Mouse (Mus musculus) embryonic fibroblast, embryonic 13.5 days (primary cell): ENCODE results near the gene Capn11.

Source experiments
- CTCF ChIP-seq: IDR thresholded peaks from 2 replicates; pipeline ENCODE4 v1.5.1; 2011; ENCODE audit warnings: mild to moderate bottlenecking, control low read depth, low read length, moderate library complexity, borderline replicate concordance; ENCODE audit not compliant: insufficient read depth
- POLR2A ChIP-seq: IDR thresholded peaks from 2 replicates; pipeline ENCODE4 v1.6.1; 2011; ENCODE audit warnings: low read depth, mild to moderate bottlenecking, control low read depth, low read length, moderate library complexity

DNA sequence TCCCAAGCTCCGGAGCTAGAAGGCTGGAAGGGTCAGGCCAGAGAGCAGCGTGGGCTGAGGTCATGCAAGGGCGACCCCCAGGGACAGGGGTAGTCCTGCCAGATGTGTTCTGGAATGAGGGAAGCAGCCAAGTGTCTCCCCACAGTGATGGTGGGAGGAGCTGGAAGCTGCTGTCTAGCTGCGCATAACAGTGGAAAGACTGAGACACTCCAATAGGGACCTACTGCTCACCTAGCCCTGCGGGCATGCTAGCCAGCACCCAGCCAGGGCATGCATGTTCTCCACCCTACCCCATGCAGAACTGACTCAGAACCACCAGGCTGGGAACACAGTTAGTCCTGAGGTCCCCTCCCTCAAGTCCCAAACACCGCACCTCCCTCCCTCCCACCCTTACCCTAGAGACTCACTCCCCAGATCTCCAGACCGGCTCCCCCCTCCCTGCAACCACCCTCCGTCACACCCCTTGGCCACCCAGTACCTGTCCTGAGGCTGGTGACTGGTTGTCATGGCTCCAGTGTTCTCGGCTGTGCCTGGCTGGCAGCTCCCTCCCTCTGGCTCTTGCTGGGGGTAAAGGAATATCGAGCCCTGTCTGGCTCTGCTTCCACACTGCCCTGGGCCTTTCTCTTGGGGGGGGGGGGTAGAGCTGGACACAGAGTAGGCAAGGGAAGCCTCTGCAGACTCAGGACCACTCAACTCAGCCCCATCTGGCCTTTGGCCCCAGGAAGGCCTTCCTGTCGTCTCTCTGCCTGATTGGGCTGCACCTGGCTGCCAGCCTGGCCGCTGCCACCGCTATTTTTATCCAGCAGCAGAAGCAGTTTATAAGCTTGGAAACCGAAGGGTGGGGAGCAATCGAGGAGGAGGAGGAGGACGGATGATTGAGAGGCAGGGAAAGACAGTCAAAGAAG, 67.2 kb downstream of the Capn11 start:
- TF ChIP-seq CTCF: no peak
- no peak for TF ChIP-seq POLR2A
